Mouse (Mus musculus) macrophage (primary cell): ENCODE results near the gene Ddx24. TPM values are rescaled to one million over a fixed set of nuclear protein-coding genes. Genes with fewer than 3 reads are reported as not detected.

ENCODE experiments used
- H3K27ac ChIP-seq: fragments of 350-480 bp; formaldehyde crosslinking; 2 replicates; pipeline ENCODE4 v1.9.0; 2021
- H3K36me3 ChIP-seq: fragments of 350-480 bp; formaldehyde crosslinking; 2 replicates; pipeline ENCODE4 v1.9.0; 2021; ENCODE audit errors: inconsistent target
- H3K4me3 ChIP-seq: fragments of 350-480 bp; formaldehyde crosslinking; 2 replicates; pipeline ENCODE4 v1.9.0; 2021; ENCODE audit errors: inconsistent target
- H3K79me2 ChIP-seq: fragments of 350-480 bp; formaldehyde crosslinking; 2 replicates; pipeline ENCODE4 v1.9.0; 2021; ENCODE audit errors: inconsistent target
- WGBS: methylation state at CpG from one replicate; pipeline ENCODE4 v1.1.7; 2026; ENCODE audit warnings: inconsistent platforms; ENCODE audit not compliant: missing documents; 5-methylcytosine and 5-hydroxymethylcytosine counted together
- polyA plus RNA-seq: library from polyadenylated mRNA; stranded (reverse); fragments of 250-400 nt; gene quantifications from 3 replicates; pipeline ENCODE4 v1.2.4, GENCODE M21; 2018; ENCODE audit warnings: inconsistent platforms

Ddx24 gene
- polyA plus RNA-seq, 1 experiment from 2014 or later, result 115 TPM

DNA sequence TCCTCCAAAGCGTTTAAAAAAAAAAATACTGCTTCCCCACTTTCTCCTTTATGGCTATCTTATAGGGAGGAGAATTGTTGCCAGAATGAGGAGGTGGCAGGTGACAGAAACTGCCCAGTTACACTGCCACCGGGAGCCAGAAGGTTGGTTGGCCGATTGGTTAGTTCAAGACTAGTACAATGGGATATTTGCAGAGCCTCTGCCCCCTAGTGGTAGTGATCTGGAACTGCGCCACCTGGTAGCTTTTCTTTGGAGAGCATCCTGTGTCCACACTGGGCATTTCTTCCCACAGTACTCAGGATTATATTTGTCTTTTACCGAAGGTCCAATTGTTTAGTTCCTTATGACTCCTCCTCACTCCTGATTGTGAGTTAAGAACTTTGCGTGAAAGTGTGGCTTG, 53.9 kb downstream of the Ddx24 start:
- 23% methylated on average over 6 of the region's 6 CpGs for WGBS
- no peaks in the 10 kb centered on the region for H3K79me2 ChIP-seq
- no peak overlapping the region for H3K27ac ChIP-seq
- H3K4me3 ChIP-seq, result no peak overlapping the region
- H3K36me3 ChIP-seq, result no peaks in the 10 kb centered on the region

DNA sequence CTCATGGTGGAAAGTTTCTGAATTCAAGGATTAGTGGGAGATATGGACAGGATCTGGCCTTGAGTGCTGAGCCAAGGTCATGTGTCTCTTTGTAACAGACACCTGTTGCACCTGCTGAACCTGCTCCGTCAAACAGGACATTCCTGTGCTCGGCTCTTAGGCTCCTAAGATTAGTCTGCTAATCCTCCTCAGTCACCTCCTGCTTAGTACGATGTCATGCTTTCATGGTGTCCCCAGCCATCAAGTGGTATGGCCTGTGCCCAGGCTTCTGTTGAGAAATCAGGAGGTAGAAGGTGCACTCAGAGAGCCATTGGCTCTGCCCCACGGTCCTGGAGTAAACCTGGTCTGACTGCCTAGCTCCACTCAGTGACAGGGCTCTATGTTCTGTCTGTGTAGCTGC, 54.8 kb downstream of the Ddx24 start:
- 88% methylated on average over 4 of the region's 4 CpGs for whole genome bisulfite sequencing
- Histone ChIP-seq H3K27ac (no peak overlapping the region), H3K79me2 (no peaks in the 10 kb centered on the region), H3K4me3 (no peak overlapping the region), H3K36me3 (no peaks in the 10 kb centered on the region)

DNA sequence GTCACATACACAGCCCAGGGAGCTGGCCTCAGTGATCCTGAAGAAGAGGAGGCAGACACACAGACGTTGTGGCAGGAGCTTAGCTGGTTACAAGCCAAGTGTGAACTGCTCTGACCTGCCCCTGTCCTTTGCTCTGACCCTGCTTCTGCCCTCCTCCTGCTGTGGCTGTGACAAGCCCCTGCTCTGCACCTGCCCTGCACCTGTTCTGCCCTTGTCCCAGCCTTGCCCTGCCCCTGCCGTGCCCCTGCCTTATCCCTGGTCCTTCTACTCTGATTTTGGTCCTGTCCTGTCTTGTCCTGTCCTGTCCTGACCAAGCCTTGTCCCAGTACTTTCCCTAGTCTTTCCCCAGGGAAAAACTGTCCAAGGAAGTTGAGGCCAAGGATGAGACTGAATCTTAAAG, 56.9 kb downstream of the Ddx24 start:
- 61% methylated on average over 2 of the region's 2 CpGs for WGBS
- no peaks in the 10 kb centered on the region for H3K36me3 ChIP-seq
- H3K79me2 ChIP-seq, result no peaks in the 10 kb centered on the region
- H3K27ac ChIP-seq, result no peak overlapping the region
- no peak overlapping the region for H3K4me3 ChIP-seq

DNA sequence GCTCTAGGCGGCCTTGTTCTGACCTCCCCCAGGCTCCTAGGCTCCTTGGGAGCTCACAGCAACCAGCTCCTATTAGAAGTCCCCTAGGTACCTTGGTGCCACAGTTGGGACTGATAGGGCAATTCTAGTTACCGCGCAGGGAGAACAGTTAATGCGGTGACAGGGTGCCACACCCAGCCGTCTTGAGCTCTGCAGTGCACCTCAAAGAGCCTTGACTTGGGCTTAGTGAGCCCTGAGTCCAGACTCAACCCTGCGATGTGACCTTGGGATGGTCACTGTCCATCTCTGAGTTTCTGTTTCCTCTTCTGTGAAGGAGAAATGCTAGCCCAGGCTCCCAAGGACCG, 57.3 kb downstream of the Ddx24 start:
- no peak overlapping the region for H3K27ac ChIP-seq
- no peaks in the 10 kb centered on the region for H3K36me3 ChIP-seq
- no peak overlapping the region for H3K4me3 ChIP-seq
- no peaks in the 10 kb centered on the region for H3K79me2 ChIP-seq
- 73% methylated on average over 7 of the region's 7 CpGs for WGBS

DNA sequence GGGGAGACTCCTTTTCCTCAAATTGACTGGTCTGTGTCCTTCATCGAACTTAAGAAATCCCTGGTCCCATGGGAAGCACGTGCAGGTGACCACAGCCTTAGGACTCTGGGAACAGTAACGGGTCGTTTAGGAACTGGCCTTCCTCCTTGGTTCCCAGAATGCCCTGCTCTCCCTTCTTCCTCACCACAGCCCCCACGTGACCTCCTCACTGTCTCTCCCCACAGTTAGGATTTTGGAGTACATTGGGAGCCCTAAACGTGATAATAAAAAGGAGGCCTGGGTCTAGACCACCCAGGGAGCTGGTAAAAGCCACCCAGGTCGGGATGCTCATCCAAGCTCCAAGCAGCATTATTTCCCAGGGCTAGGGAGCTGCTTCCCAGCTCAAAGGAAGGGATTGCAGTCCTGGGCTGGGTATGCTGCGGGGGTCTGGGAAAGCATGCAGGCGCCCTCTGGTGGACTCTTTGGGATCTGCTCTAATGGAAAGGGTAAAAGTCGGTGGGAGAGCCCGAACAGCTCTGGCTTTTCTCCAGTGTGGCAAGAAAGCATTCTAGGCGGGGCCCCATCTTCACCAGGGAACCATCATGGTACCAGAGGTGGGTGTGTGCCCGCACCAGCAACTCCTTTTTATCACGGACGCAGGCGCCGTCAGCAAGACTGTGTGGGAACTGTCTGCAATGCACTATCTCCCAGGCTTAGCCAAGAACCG, 57.9 kb downstream of the Ddx24 start:
- no peaks in the 10 kb centered on the region for H3K36me3 ChIP-seq
- no peak overlapping the region for H3K4me3 ChIP-seq
- no peak overlapping the region for H3K27ac ChIP-seq
- H3K79me2 ChIP-seq, result no peaks in the 10 kb centered on the region
- 31% methylated on average over 18 of the region's 18 CpGs for WGBS

DNA sequence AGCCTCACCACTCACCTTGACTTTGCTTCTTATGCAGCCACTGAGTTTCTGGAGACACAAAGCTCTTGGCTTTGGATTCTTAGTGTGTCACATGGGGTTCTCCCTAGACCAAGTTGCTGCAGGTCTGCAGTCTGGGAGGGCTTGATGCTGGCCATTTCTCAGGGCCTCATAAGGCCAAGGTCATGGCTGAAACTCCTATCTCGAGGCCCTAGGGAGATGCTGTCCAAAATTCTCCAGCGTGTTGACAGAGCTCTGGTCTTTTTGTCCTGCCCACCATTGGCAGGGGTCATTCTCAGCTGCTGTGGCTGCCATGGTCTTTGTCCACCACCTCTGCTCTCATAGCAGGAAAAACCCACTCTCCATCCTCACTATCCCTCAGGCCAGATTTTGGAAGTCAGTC, 58.5 kb downstream of the Ddx24 start:
- H3K4me3 ChIP-seq, result no peak overlapping the region
- H3K79me2 ChIP-seq, result no peaks in the 10 kb centered on the region
- no peaks in the 10 kb centered on the region for H3K36me3 ChIP-seq
- 86% methylated on average over 2 of the region's 2 CpGs for WGBS
- no peak overlapping the region for H3K27ac ChIP-seq

DNA sequence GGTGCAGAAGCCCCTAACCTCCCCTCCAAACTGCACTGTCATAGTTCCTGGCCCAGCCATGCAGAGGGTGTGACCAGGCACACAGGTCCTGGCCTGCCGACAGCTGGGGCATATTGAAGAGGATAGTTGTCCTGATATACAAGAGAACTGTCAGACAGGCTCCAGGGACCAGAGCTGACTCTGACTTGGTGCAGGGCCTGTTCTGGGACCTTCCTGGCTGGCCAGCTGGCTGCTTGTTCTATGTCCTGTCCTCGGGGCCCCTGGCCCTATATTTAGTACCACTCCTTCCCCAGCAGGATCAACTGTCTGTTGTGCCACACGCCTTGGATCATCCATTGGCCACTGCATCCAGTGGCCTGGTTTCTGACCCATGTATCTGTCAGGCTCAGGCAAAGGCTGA, 63.3 kb downstream of the Ddx24 start:
- no peaks in the 10 kb centered on the region for H3K36me3 ChIP-seq
- WGBS, result 80% methylated on average over 3 of the region's 3 CpGs

DNA sequence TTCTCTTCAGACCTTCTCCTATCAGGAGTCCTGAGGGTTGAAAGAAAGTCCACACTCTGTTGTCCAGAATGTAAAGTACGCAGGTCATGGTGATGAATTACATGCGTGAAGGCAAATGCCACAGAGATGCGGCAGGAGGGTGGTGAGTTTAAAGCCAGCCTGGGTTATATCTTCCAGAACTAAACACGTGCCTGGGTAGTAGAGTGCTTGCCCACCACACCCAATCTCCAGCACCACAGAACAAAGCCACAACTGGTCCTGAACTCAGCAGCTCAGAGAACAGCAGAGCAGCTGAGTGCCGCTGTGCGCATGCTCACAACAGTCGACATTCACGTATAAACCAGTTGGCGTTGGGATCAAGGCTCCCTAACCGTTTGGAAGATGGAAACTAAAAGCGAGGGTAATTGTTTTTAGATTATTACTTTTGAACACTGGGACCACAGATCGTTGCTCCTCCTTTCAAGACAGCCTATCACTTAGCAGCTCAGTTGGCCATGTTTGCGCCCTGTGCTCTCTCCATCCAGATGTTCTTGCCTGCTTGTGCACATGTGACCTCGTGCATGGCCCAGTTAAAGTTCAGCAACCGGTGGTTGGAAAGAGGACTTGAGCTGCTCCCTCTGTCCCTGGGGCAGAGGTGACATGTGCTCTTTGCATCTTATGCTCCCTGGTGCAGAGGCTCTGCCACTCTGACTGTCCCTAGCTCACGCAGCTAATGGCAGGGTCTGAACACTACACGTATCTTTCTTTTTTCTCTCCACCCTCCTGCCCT, 63.9 kb downstream of the Ddx24 start:
- Histone ChIP-seq H3K27ac (no peak overlapping the region), H3K36me3 (no peaks in the 10 kb centered on the region), H3K79me2 (no peaks in the 10 kb centered on the region), H3K4me3 (no peak overlapping the region)
- 88% methylated on average over 17 of the region's 17 CpGs for WGBS

More for the DNA sequence above, 63.3 kb downstream of the Ddx24 start:
- Histone ChIP-seq H3K79me2 (no peaks in the 10 kb centered on the region), H3K27ac (no peak overlapping the region), H3K4me3 (no peak overlapping the region)

DNA sequence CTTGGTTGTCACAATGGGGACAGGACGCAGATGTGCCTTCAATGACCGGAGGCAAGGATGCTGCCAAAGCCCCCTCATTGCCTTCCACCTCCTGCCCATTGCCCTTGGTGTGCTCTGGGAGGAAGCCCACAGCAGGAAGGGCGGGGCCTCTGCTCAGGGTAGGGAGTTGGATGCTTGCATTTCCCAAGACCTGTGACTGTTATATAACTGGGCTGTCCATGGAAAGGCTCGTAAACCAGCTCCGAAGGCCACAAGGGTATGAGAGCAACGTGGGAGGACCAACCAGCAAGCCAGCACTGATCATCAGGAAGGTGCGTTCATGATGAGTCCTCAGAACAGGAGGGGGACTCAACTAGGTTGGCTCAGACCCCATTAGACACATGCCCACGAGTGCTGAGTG, 64.8 kb downstream of the Ddx24 start:
- no peaks in the 10 kb centered on the region for H3K36me3 ChIP-seq
- WGBS, result 82% methylated on average over 8 of the region's 8 CpGs
- H3K79me2 ChIP-seq, result no peaks in the 10 kb centered on the region
- no peak overlapping the region for H3K27ac ChIP-seq
- H3K4me3 ChIP-seq, result no peak overlapping the region

DNA sequence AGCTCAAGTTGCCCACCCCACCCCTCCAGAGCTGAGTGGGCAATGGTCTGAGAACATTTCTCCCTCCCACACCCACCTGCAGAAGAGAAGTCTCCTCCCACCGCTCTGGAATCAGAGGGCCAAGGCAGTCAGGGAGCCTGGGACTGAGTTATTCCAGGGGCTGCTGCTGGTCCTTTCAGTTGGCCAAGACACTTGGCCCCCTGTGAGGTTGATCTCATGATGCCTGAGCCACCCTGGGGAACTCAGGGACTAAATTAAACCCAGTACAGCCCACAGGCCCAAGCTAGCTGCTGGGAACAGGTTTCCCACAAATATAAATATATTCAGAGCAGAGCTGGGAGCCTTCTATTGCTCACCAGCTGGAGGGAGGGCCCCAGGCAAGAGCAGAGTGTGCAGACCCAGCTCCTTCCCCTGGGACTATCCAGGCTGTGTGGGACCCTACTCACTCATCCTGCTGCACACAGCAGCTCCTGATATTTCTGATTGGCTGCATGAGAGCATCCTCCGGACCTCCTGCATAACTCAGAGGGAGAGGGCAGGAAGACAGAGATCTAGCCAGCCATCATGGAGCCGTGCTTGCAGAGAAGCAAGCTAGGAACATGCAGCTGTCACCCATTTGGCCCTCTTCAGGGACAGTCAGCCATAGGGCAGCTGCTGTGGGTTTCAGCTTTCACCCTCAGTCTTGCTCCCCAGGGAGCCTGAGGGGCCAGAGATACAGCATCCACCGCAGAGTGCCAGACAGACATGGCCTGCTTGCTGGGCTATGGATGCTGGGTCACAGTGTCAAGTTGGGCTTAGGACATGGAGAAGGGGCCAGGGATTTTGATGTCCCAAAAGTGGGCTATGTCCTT, 66.5 kb downstream of the Ddx24 start:
- Histone ChIP-seq H3K4me3 (no peak overlapping the region), H3K36me3 (no peaks in the 10 kb centered on the region), H3K79me2 (no peaks in the 10 kb centered on the region), H3K27ac (no peak overlapping the region)
- WGBS, result 93% methylated on average over 4 of the region's 4 CpGs

DNA sequence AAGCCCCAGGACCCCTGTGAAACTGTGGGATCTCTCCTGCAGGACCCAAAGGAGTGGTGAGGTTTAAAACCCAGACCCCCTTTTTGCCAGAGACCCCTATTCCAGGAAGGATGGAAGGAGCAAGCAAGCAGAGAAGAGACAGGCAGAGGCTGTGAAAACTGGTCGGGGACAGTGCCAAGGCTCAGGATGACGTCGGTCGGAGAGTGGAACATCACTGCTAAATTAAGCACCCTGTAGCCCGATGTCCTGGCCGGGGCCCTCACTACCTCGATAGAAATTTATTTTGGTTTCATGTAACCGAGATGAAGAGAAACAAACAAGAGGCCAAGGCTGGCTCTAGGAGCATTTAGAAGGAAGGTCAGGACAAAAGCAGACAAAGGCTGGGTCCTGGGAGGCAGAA, 67.4 kb downstream of the Ddx24 start:
- WGBS, result 84% methylated on average over 8 of the region's 8 CpGs
- Histone ChIP-seq H3K79me2 (no peaks in the 10 kb centered on the region), H3K27ac (no peak overlapping the region), H3K36me3 (no peaks in the 10 kb centered on the region), H3K4me3 (no peak overlapping the region)

Other genes with a start within 250 kb of the Ddx24 start
- gene Prima1, start 183.7 kb downstream of the Ddx24 start, polyA plus RNA-seq, result not detected in 3 replicates
- not detected in 3 replicates for gene Fam181a, start 114.9 kb downstream of the Ddx24 start, polyA plus RNA-seq
- gene Asb2, start 69.8 kb downstream of the Ddx24 start, polyA plus RNA-seq, result 0.29 to 2.1 TPM (median 0.47 TPM) in 3 replicates
- 0.64 to 1.1 TPM (median 0.80 TPM) in 3 replicates for gene Otub2, start 37.1 kb downstream of the Ddx24 start, polyA plus RNA-seq
- gene 9330161L09Rik, start 18.0 kb downstream of the Ddx24 start, polyA plus RNA-seq, result 0.57 TPM in 1 of 3 replicates, not detected in the others
- 46.8 to 77.9 TPM (median 73.3 TPM) in 3 replicates for gene Ifi27, start 8.4 kb upstream of the Ddx24 start, polyA plus RNA-seq
- 216 to 553 TPM (median 452 TPM) in 3 replicates for gene Ifi27l2a, start 17.9 kb upstream of the Ddx24 start, polyA plus RNA-seq
- not detected in 3 replicates for gene Ifi27l2b, start 31.4 kb upstream of the Ddx24 start, polyA plus RNA-seq
- gene Ppp4r4, start 106.5 kb upstream of the Ddx24 start, polyA plus RNA-seq, result 0.07 to 0.09 TPM in 2 of 3 replicates, not detected in the other
- gene Serpina10, start 205.6 kb upstream of the Ddx24 start, polyA plus RNA-seq, result not detected in 3 replicates
- not detected in 3 replicates for gene Serpina6, start 231.4 kb upstream of the Ddx24 start, polyA plus RNA-seq